Mouse (Mus musculus) subcutaneous adipose tissue, adult 2 months (tissue): ENCODE measurements around the gene Polr2f. TPM values are rescaled to one million over a fixed set of nuclear protein-coding genes. Genes with fewer than 3 reads are reported as not detected.

Experiments
- polyA plus RNA-seq: library from polyadenylated mRNA; depleted of rRNA; stranded (reverse); fragments of >200 nt; gene quantifications from 2 replicates; pipeline ENCODE4 v1.2.3, GENCODE M21; 2012; ENCODE audit warnings: low replicate concordance; rRNA removed

Polr2f gene
- 34.0 and 64.2 TPM in 2 replicates for polyA plus RNA-seq

GRCm38 (mm10) chr15:79140866-79141565, at the start of gene Polr2f, which contains the start of gene 1700088E04Rik:
Polr2f (plus strand) TSS chr15:79141009.
1700088E04Rik (minus strand) TSS chr15:79141253.

GRCm38 (mm10) chr15:79108421-79109320, 32.1 kb upstream of the Polr2f start, which contains the start of gene Micall1:
Micall1 (plus strand) TSS chr15:79108898.

GRCm38 (mm10) chr15:79165140-79165539, 24.3 kb downstream of the Polr2f start, which contains the start of gene Sox10:
Sox10 (minus strand) TSS chr15:79165240.

Other genes with a start within 250 kb of the Polr2f start
- gene Gm49510, start 241.3 kb upstream of the Polr2f start, polyA plus RNA-seq, result 0.04 and 0.08 TPM in 2 replicates
- gene Sh3bp1, start 241.2 kb upstream of the Polr2f start, polyA plus RNA-seq, result 27.4 and 95.4 TPM in 2 replicates
- gene Pdxp, start 227.1 kb upstream of the Polr2f start, polyA plus RNA-seq, result 7.4 and 12.8 TPM in 2 replicates
- gene Lgals1, start 214.3 kb upstream of the Polr2f start, polyA plus RNA-seq, result 3,321 and 5,577 TPM in 2 replicates
- 28.0 and 29.6 TPM in 2 replicates for gene Nol12, start 206.1 kb upstream of the Polr2f start, polyA plus RNA-seq
- gene Triobp, start 193.3 kb upstream of the Polr2f start, polyA plus RNA-seq, result 71.7 and 108 TPM in 2 replicates
- 61.7 and 125 TPM in 2 replicates for gene H1f0, start 112.6 kb upstream of the Polr2f start, polyA plus RNA-seq
- gene Galr3, start 99.1 kb upstream of the Polr2f start, polyA plus RNA-seq, result 0.54 TPM in 1 of 2 replicates, not detected in the other
- gene Ankrd54, start 78.1 kb upstream of the Polr2f start, polyA plus RNA-seq, result 32.5 and 48.9 TPM in 2 replicates
- 229 TPM in 2 replicates for gene Eif3l, start 65.8 kb upstream of the Polr2f start, polyA plus RNA-seq
- 29.8 and 85.6 TPM in 2 replicates for gene Micall1, start 32.1 kb upstream of the Polr2f start, polyA plus RNA-seq
- gene 1700088E04Rik, start 244 bp downstream of the Polr2f start, polyA plus RNA-seq, result 3.5 and 6.9 TPM in 2 replicates
- gene Sox10, start 24.2 kb downstream of the Polr2f start, polyA plus RNA-seq, result 1.9 and 2.1 TPM in 2 replicates
- gene Pick1, start 88.2 kb downstream of the Polr2f start, polyA plus RNA-seq, result 26.0 and 37.5 TPM in 2 replicates
- gene Gm49486, start 88.4 kb downstream of the Polr2f start, polyA plus RNA-seq, result 0.26 TPM in 1 of 2 replicates, not detected in the other
- 0.26 and 0.27 TPM in 2 replicates for gene Slc16a8, start 113.8 kb downstream of the Polr2f start, polyA plus RNA-seq
- gene Baiap2l2, start 144.5 kb downstream of the Polr2f start, polyA plus RNA-seq, result 1.2 and 5.1 TPM in 2 replicates
- gene Pla2g6, start 187.4 kb downstream of the Polr2f start, polyA plus RNA-seq, result 42.6 and 65.2 TPM in 2 replicates
- 2.5 and 3.7 TPM in 2 replicates for gene Maff, start 205.6 kb downstream of the Polr2f start, polyA plus RNA-seq